Comparison of ENCODE assay signal across 10 mouse cellular contexts in the genomic region with DNA sequence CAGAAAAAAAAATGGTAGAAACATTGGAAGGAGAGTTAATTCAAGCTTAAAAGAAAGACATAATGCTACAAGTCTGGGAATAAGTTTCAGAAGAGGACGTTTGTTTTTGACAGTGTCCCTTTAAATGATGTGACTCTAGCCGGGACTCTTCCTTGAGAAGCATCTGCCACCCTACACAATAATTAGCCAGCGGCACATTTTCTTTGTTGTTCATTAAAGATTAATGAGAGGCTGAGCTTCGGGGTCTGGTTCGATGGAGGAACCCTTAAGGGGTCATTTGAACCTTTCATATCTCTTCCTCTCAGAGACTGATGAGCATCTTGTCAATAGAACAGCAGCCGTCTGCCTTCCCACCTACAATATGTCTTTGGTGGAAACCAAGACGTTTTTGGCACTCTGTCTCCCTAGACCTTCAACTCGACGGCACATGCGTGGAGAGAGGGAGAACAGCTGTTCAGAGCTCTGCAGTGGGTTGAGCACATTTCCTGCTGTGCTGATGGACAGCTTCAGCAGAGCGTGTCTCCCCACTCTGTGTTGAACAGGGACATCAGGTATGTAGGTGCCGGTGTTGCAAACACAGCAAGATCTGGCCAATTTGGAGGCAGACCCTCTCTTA.
A peak's percentile ranks its signal among the peaks of the same experiment; 100 is the strongest.
DNase-seq lines count a peak whose midpoint lies in the region; ATAC-seq lines count a peak whose summit lies in the region.
"Had no signal": no experiment of that assay in that cellular context is flagged by ENCODE, and none has a peak within 500 bp of the region (broad histone marks: within the 10 kb centered on the region; RNA-seq: fewer than 3 reads in every experiment).

No protein-coding gene starts in this region.

- H3K9ac ChIP-seq in kidney, embryonic 15.5 days = no peak overlapping the region
- no peak overlapping the region for H3K9ac ChIP-seq in hindbrain, embryonic 14.5 days
- H3K9ac ChIP-seq in neural tube, embryonic 11.5 days (ENCODE audit: low read length) = no peak overlapping the region

- H3K27ac ChIP-seq in kidney, embryonic 15.5 days = 0 out of 2 replicates have a peak overlapping the region, but pooled peaks have one; percentile 3
- H3K27ac ChIP-seq in hindbrain, embryonic 14.5 days = 0 out of 2 replicates have a peak overlapping the region, but pooled peaks have one; percentile 32
- H3K27ac ChIP-seq in neural tube, embryonic 11.5 days (ENCODE audit: low read depth, low read length) = no peak overlapping the region

- no peaks in the 10 kb centered on the region for H3K36me3 ChIP-seq in kidney, embryonic 15.5 days
- no peaks in the 10 kb centered on the region for H3K36me3 ChIP-seq in hindbrain, embryonic 14.5 days (replicated peaks; ENCODE audit: control insufficient read depth, insufficient read depth)
- H3K36me3 ChIP-seq in neural tube, embryonic 11.5 days (ENCODE audit: control insufficient read depth, insufficient read depth, low read length) = no peaks in the 10 kb centered on the region
- H3K36me3 ChIP-seq: G1E had no signal

- H3K4me2 ChIP-seq in kidney, embryonic 15.5 days = peak overlapping the region; percentile 10; the same call in 1 of the 2 replicates
- no peak overlapping the region for H3K4me2 ChIP-seq in hindbrain, embryonic 14.5 days (replicated peaks)
- H3K4me2 ChIP-seq in neural tube, embryonic 11.5 days (ENCODE audit: low read depth) = no peak overlapping the region
- H3K4me2 ChIP-seq: liver, embryonic 11.5 days had no signal

- 15% methylated on average over 12 of the region's 12 CpGs for WGBS in kidney, embryonic 15.5 days
- WGBS in hindbrain, embryonic 14.5 days = 16% methylated on average over 12 of the region's 12 CpGs
- 34% methylated on average over 12 of the region's 12 CpGs for WGBS in neural tube, embryonic 11.5 days

- H3K4me1 ChIP-seq in kidney, embryonic 15.5 days = peaks cover 12% of the 10 kb centered on the region
- H3K4me1 ChIP-seq in hindbrain, embryonic 14.5 days (replicated peaks; ENCODE audit: control insufficient read depth, insufficient read depth, low read length) = peaks cover 3% of the 10 kb centered on the region; the same call in 1 of the 2 replicates
- no peaks in the 10 kb centered on the region for H3K4me1 ChIP-seq in neural tube, embryonic 11.5 days (ENCODE audit: control insufficient read depth, insufficient read depth, low read length)

- no peaks in the 10 kb centered on the region for H3K27me3 ChIP-seq in kidney, embryonic 15.5 days
- no peaks in the 10 kb centered on the region for H3K27me3 ChIP-seq in hindbrain, embryonic 14.5 days (ENCODE audit: control insufficient read depth, insufficient read depth, low read length)
- H3K27me3 ChIP-seq in neural tube, embryonic 11.5 days (ENCODE audit: control insufficient read depth, insufficient read depth, low read length) = no peaks in the 10 kb centered on the region

- ATAC-seq in kidney, embryonic 15.5 days (replicated peaks; ENCODE audit: low FRiP score) = peak; percentile 81
- ATAC-seq in hindbrain, embryonic 14.5 days (ENCODE audit: low FRiP score) = peak; percentile 76; the same call in 1 of the 2 replicates
- no peak for ATAC-seq in neural tube, embryonic 11.5 days (ENCODE audit: insufficient read depth, low FRiP score, low TSS enrichment)

- H3K4me3 ChIP-seq in kidney, embryonic 15.5 days (replicated peaks) = no peak overlapping the region
- H3K4me3 ChIP-seq in hindbrain, embryonic 14.5 days (replicated peaks; ENCODE audit: low read length) = no peak overlapping the region
- no peak overlapping the region for H3K4me3 ChIP-seq in neural tube, embryonic 11.5 days (ENCODE audit: low read depth, low read length)

- no peak for DNase-seq in kidney, adult 9 months
- DNase-seq in embryo, embryonic 10.5 days (ENCODE audit: low spot score) = peak; percentile 42
- peak; percentile 51 for DNase-seq in hindbrain, embryonic 14.5 days (ENCODE audit: low spot score)
- DNase-seq in neural tube, embryonic 11.5 days (ENCODE audit: low spot score) = peak; percentile 48
- no peak for DNase-seq in cerebellum, adult 9-10 months
- DNase-seq in adipocyte (ENCODE audit: low spot score) = no peak
- DNase-seq in adrenal gland, postnatal 14 days = no peak

- H3K9me3 ChIP-seq in kidney, embryonic 15.5 days (replicated peaks) = no peaks in the 10 kb centered on the region
- no peaks in the 10 kb centered on the region for H3K9me3 ChIP-seq in hindbrain, embryonic 14.5 days (ENCODE audit: control insufficient read depth, low read length)
- H3K9me3 ChIP-seq in neural tube, embryonic 11.5 days (ENCODE audit: control insufficient read depth, low read length) = no peaks in the 10 kb centered on the region

Comparison
In these comparisons a context has a peak if more than half of its experiments do, and no peak if none do; other contexts are left out.
1. DNase-seq: peak in embryo, embryonic 10.5 days (single experiment), hindbrain, embryonic 14.5 days (single experiment) and neural tube, embryonic 11.5 days (single experiment); none in kidney, adult 9 months (single experiment), cerebellum, adult 9-10 months (single experiment), adipocyte (single experiment) and adrenal gland, postnatal 14 days (single experiment).